Mouse (Mus musculus): Measurements from ENCODE around the gene Gm45716.

Gene Gm45716

DNA sequence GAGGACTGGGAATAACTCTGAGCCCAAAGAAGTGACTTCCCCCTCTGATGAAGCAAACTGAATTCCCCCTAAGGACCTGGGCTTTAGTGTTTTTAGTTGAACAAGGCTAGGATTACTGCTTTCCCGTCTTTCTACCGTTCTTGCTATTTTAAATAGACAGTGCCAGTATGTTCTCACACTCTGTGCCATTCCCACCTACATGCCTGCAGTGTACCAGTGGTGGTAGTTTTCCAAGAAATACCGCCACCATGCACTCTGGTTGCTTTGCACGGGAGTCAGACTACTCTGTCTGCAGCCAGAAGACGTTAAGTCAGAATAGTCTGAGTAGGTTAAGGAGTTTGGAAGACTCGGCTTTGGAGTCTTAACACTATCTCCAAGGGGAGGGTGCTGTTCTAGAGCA is 96.1 kb downstream of the Gm45716 start:
- DNase-seq (ENCODE audit: low spot score in 2 of 2), result no peak

DNA sequence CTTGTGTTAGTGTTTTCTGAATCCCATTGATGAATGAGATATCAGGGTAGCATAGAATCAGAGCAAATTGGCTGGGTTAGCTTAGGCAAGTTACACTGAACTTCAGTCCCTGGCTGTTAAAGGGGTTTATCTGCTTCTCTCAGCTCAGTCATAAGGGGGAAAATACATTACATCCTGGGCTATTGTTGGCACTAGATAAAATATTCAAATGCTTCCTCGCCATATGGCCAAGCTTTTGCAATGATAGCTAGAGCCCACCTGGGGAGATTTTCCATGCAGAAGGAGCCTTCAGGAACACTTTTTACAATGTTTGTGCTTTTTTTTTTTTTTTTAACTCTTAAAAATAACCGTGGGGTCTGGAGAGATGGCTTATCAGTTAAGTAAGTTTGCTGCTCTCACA is 96.6 kb downstream of the Gm45716 start:
- no peak for DNase-seq (ENCODE audit: low spot score in 2 of 2)

DNA sequence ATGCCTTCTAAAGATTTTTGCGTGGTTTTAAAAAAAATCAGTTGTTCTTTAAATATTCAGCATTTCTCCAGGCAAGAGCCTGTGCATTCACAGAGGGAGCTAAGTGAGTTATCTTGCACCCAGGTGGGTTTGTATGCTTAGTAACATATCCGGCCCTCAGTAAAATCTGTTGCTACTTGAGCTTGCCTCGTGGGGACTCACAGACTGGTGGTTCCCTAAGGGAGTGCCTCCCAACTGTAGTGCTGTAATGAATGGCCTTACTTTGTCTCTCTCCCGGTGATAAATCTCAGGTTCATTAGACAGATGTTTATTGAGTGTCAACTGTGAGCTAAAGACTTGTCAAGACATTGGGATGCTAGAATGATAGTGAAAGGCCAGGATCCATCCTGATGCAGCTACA is 97.1 kb downstream of the Gm45716 start:
- no peak for DNase-seq (ENCODE audit: low spot score in 2 of 2)

DNA sequence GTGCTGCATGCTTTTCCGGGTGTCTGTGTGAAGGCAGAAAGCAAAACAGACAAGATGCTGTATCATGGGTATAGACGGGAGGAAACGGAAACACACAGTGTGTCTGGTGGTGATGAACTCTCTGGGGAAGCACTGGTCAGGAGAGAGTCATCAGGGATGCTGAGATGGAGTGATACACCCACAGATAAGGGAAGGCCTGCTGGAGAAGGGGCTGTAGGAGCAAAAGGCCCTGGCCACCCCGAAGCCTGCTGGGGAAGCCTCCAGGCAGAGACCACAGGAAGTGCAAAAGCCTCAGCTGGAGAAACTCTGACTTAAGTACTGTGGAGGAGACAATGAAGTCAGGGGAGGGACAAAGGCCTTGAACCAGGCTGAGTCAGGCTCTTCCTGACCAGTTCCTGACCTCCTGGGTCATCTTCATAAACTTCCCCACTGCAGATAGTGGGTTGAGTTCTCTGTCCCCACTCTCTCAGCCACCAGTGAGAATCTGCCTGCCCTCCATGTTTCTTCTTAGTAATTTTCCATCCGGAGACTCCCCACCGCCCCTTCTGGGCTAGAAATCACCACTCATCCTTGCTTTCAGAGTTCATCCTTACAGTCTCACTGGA is 99.2 kb downstream of the Gm45716 start:
- DNase-seq (ENCODE audit: low spot score in 2 of 2), result no peak

DNA sequence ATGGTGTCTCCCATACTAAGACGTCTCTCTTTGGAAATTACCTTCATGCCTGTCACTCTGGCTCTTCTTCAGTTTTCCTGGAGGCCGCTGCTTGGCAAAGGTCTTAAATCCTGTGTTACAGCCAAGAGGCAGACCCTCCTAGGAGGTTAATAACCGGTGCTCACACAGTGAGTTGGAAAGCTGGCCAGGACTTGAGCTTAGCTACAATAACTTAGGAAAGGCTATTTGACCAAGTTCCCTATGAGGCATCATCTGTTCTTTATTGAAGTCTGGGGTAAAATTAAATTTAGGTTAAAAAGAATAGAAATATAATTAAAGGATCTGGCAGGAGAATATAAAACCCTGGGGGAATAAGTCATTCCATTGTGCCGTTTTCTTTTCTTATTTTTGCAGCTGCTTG is 103.7 kb downstream of the Gm45716 start:
- DNase-seq (ENCODE audit: low spot score in 2 of 2), result no peak

DNA sequence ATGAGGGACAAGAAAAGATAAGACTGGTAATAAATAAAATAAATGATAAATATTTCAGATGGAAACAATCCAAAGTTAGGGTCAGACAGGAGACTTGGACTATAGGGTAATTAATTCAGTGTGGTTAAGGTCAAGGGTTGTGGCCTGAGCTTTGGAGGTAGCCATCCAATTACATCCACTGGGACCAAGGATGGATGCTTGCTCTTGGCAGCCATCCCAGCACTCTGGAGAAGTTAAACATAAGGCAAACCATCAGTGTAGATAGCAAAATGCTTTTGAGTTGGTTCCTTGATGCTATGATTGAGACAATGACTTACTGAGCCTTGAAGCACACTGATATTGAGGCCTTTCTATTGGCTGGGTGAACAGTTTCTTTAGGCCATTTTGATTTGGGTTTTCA is 105.3 kb downstream of the Gm45716 start:
- no peak for DNase-seq (ENCODE audit: low spot score in 2 of 2)

DNA sequence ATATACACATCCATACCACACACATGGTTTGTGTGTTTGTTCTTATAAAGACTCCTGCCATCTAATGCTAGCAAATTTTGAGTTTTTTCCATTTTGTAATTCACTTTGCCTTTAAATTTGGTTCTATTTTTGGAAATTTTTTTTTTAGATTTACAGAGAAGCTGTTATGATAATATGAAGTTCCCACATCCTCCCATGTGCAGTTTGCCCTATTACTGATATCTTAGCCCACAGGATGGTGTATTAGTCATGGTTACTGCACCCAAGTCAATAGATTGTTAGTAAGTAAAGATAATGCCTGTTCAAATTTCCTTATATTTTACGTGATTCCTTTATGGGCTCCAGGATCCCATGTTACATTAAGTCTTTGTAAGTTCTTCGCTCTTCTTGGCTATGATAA is 107.1 kb downstream of the Gm45716 start:
- DNase-seq (ENCODE audit: low spot score in 2 of 2), result no peak
